30 mouse cellular contexts compared by ENCODE assay signal in genomic region chr8:83649699-83650098, GRCm38 (mm10).
"Had no signal": no experiment of that assay in that cellular context is flagged by ENCODE, and none has a peak within 500 bp of the region (broad histone marks: within the 10 kb centered on the region; RNA-seq: fewer than 3 reads in every experiment).

No protein-coding gene starts in this region.

- H3K27ac ChIP-seq: limb, embryonic 10.5 days; limb, embryonic 12.5 days; limb, embryonic 13.5 days; limb, embryonic 15.5 days; liver, embryonic 12.5 days; liver, embryonic 13.5 days; liver, embryonic 14.5 days; liver, embryonic 15.5 days; lung, embryonic 15.5 days; macrophage; midbrain, embryonic 10.5 days; midbrain, embryonic 12.5 days; midbrain, embryonic 13.5 days; midbrain, embryonic 15.5 days had no signal

- H3K9me3 ChIP-seq: limb, embryonic 10.5 days; limb, embryonic 13.5 days; limb, embryonic 15.5 days; liver, embryonic 13.5 days; liver, embryonic 15.5 days; lung, embryonic 15.5 days; midbrain, embryonic 12.5 days; midbrain, embryonic 13.5 days; midbrain, embryonic 15.5 days had no signal

- H3K4me2 ChIP-seq: limb, embryonic 12.5 days; limb, embryonic 13.5 days; limb, embryonic 15.5 days; liver, embryonic 12.5 days; liver, embryonic 13.5 days; liver, embryonic 15.5 days; lung, embryonic 14.5 days; lung, embryonic 15.5 days; midbrain, embryonic 11.5 days; midbrain, embryonic 12.5 days; midbrain, embryonic 13.5 days; midbrain, embryonic 15.5 days had no signal

- H3K4me3 ChIP-seq: limb, embryonic 10.5 days; limb, embryonic 12.5 days; limb, embryonic 13.5 days; limb, embryonic 15.5 days; liver, embryonic 12.5 days; liver, embryonic 13.5 days; liver, embryonic 15.5 days; lung, embryonic 15.5 days; megakaryocyte, embryonic 14.5 days; midbrain, embryonic 10.5 days; midbrain, embryonic 12.5 days; midbrain, embryonic 13.5 days; midbrain, embryonic 15.5 days; myocyte had no signal

- H3K9ac ChIP-seq: limb, embryonic 12.5 days; limb, embryonic 13.5 days; limb, embryonic 15.5 days; liver, embryonic 12.5 days; liver, embryonic 13.5 days; liver, embryonic 14.5 days; liver, embryonic 15.5 days; liver, postnatal 0 days; lung, embryonic 14.5 days; lung, embryonic 15.5 days; midbrain, embryonic 12.5 days; midbrain, embryonic 13.5 days; midbrain, embryonic 15.5 days had no signal

- DNase-seq: left cerebral cortex, postnatal 4 days; liver; liver, embryonic 13.5 days; liver, postnatal 0 days; lung, adult 18-20 months; lung, adult 2 months; lung, embryonic 14.5 days; lung, postnatal 10 days; lung, postnatal 14 days; lung, postnatal 36 days; lung, postnatal 4 days; midbrain, embryonic 14.5 days had no signal

- ATAC-seq: liver, embryonic 12.5 days; liver, postnatal 0 days; lung, postnatal 0 days; midbrain, embryonic 13.5 days; midbrain, embryonic 15.5 days; midbrain, embryonic 16.5 days had no signal

- H3K27me3 ChIP-seq: limb, embryonic 12.5 days; limb, embryonic 13.5 days; limb, embryonic 15.5 days; lung, embryonic 15.5 days; midbrain, embryonic 12.5 days; midbrain, embryonic 13.5 days; midbrain, embryonic 15.5 days had no signal

- H3K36me3 ChIP-seq: limb, embryonic 12.5 days; limb, embryonic 13.5 days; limb, embryonic 15.5 days; liver, embryonic 12.5 days; liver, embryonic 13.5 days; liver, embryonic 15.5 days; lung, embryonic 15.5 days; midbrain, embryonic 12.5 days; midbrain, embryonic 13.5 days; midbrain, embryonic 15.5 days had no signal
